In genomic region chr11:88125483-88125882, GRCm38 (mm10) we compare ENCODE assay signal across 16 mouse cellular contexts. TPM values are rescaled to one million over a fixed set of nuclear protein-coding genes. Genes with fewer than 3 reads are reported as not detected.
DNase-seq lines count a peak whose midpoint lies in the region; ATAC-seq and TF ChIP-seq lines count a peak whose summit lies in the region.
"Had no signal": no experiment of that assay in that cellular context is flagged by ENCODE, and none has a peak within 500 bp of the region (broad histone marks: within the 10 kb centered on the region; RNA-seq: fewer than 3 reads in every experiment).

No protein-coding gene starts in this region.

- no peak for DNase-seq in kidney, adult 2 months
- DNase-seq in cerebellum, adult 18-20 months: no peak
- DNase-seq: cerebellum, adult 9-11 months; heart, adult 18-20 months; heart, postnatal 4 days; left cerebral cortex, postnatal 4 days; liver, embryonic 13.5 days; lung, postnatal 10 days; right cerebral cortex, postnatal 14 days; thymus, postnatal 25 days had no signal

- peak; percentile 68 for ATAC-seq in kidney, embryonic 16.5 days (ENCODE audit: low FRiP score, low TSS enrichment)
- no peak for ATAC-seq in midbrain, embryonic 13.5 days
- ATAC-seq in midbrain, embryonic 16.5 days: no peak
- no peak for ATAC-seq in hindbrain, embryonic 15.5 days (ENCODE audit: low FRiP score, low read depth)
- ATAC-seq in neural tube, embryonic 14.5 days (ENCODE audit: low read depth): no peak
- ATAC-seq: intestine, postnatal 0 days had no signal

- WGBS in kidney, embryonic 16.5 days: 51% methylated on average over 5 of the region's 7 CpGs
- WGBS in kidney, adult 2 months: 72% methylated on average over 7 of the region's 7 CpGs
- 65% methylated on average over 7 of the region's 7 CpGs for WGBS in midbrain, embryonic 13.5 days
- 77% methylated on average over 6 of the region's 7 CpGs for WGBS in midbrain, embryonic 16.5 days
- 65% methylated on average over 7 of the region's 7 CpGs for WGBS in hindbrain, embryonic 15.5 days
- 63% methylated on average over 7 of the region's 7 CpGs for WGBS in neural tube, embryonic 14.5 days

- no peaks in the 10 kb centered on the region for H3K27me3 ChIP-seq in kidney, embryonic 16.5 days (ENCODE audit: insufficient read depth, low read length)
- no peaks in the 10 kb centered on the region for H3K27me3 ChIP-seq in kidney, adult 2 months (replicated peaks; ENCODE audit: control insufficient read depth, insufficient read depth, low read length)
- H3K27me3 ChIP-seq in midbrain, embryonic 13.5 days: no peaks in the 10 kb centered on the region
- H3K27me3 ChIP-seq in midbrain, embryonic 16.5 days (ENCODE audit: control insufficient read depth, insufficient read depth, low read depth, low read length): no peaks in the 10 kb centered on the region
- no peaks in the 10 kb centered on the region for H3K27me3 ChIP-seq in hindbrain, embryonic 15.5 days
- no peaks in the 10 kb centered on the region for H3K27me3 ChIP-seq in neural tube, embryonic 14.5 days (ENCODE audit: control insufficient read depth, insufficient read depth, low read length)

- H3K4me2 ChIP-seq in kidney, embryonic 16.5 days (replicated peaks; ENCODE audit: low read depth, low read length): no peak overlapping the region
- no peak overlapping the region for H3K4me2 ChIP-seq in midbrain, embryonic 13.5 days (replicated peaks)
- no peak overlapping the region for H3K4me2 ChIP-seq in midbrain, embryonic 16.5 days (ENCODE audit: low read length)
- H3K4me2 ChIP-seq in hindbrain, embryonic 15.5 days: no peak overlapping the region
- H3K4me2 ChIP-seq in neural tube, embryonic 14.5 days (ENCODE audit: low read depth, low read length): no peak overlapping the region
- H3K4me2 ChIP-seq: liver, embryonic 13.5 days had no signal

- no peak overlapping the region for H3K4me3 ChIP-seq in kidney, embryonic 16.5 days (ENCODE audit: low read length)
- no peak overlapping the region for H3K4me3 ChIP-seq in kidney, adult 2 months (ENCODE audit: insufficient read depth, low read depth, low read length)
- H3K4me3 ChIP-seq in midbrain, embryonic 13.5 days (replicated peaks): no peak overlapping the region
- no peak overlapping the region for H3K4me3 ChIP-seq in midbrain, embryonic 16.5 days (ENCODE audit: low read depth, low read length)
- no peak overlapping the region for H3K4me3 ChIP-seq in hindbrain, embryonic 15.5 days
- no peak overlapping the region for H3K4me3 ChIP-seq in neural tube, embryonic 14.5 days (ENCODE audit: low read depth, low read length)
- H3K4me3 ChIP-seq: liver, embryonic 13.5 days had no signal

- H3K9ac ChIP-seq in kidney, embryonic 16.5 days (replicated peaks; ENCODE audit: low read length): no peak overlapping the region
- no peak overlapping the region for H3K9ac ChIP-seq in midbrain, embryonic 13.5 days (replicated peaks)
- no peak overlapping the region for H3K9ac ChIP-seq in midbrain, embryonic 16.5 days (ENCODE audit: low read depth, low read length)
- no peak overlapping the region for H3K9ac ChIP-seq in hindbrain, embryonic 15.5 days
- H3K9ac ChIP-seq in neural tube, embryonic 14.5 days (replicated peaks; ENCODE audit: low read depth, low read length): no peak overlapping the region
- H3K9ac ChIP-seq: liver, embryonic 13.5 days had no signal

- no peak for TF ChIP-seq POLR2A in kidney, adult 2 months (IDR thresholded peaks at IDR 0.05; ENCODE audit: low read depth, low read length)

- no peaks in the 10 kb centered on the region for H3K36me3 ChIP-seq in kidney, embryonic 16.5 days (ENCODE audit: insufficient read depth, low read length)
- H3K36me3 ChIP-seq in kidney, adult 2 months (ENCODE audit: control insufficient read depth, insufficient read depth, low read length): no peaks in the 10 kb centered on the region
- no peaks in the 10 kb centered on the region for H3K36me3 ChIP-seq in midbrain, embryonic 13.5 days
- H3K36me3 ChIP-seq in midbrain, embryonic 16.5 days (ENCODE audit: control insufficient read depth, insufficient read depth, low read length): no peaks in the 10 kb centered on the region
- no peaks in the 10 kb centered on the region for H3K36me3 ChIP-seq in hindbrain, embryonic 15.5 days
- H3K36me3 ChIP-seq in neural tube, embryonic 14.5 days (ENCODE audit: control insufficient read depth, insufficient read depth, low read length): no peaks in the 10 kb centered on the region
- H3K36me3 ChIP-seq: liver, embryonic 13.5 days had no signal

- peaks cover 19% of the 10 kb centered on the region for H3K4me1 ChIP-seq in kidney, embryonic 16.5 days (ENCODE audit: insufficient read depth, low read length)
- peaks cover 4% of the 10 kb centered on the region; the same call in 1 of the 2 replicates for H3K4me1 ChIP-seq in kidney, adult 2 months (ENCODE audit: control insufficient read depth, insufficient read depth, low read length)
- H3K4me1 ChIP-seq in midbrain, embryonic 13.5 days (replicated peaks): peaks cover 54% of the 10 kb centered on the region
- H3K4me1 ChIP-seq in midbrain, embryonic 16.5 days (ENCODE audit: control insufficient read depth, insufficient read depth, low read length): peaks cover 8% of the 10 kb centered on the region
- peaks cover 12% of the 10 kb centered on the region for H3K4me1 ChIP-seq in hindbrain, embryonic 15.5 days (replicated peaks)
- H3K4me1 ChIP-seq in neural tube, embryonic 14.5 days (ENCODE audit: control insufficient read depth, insufficient read depth, low read length): peaks cover 9% of the 10 kb centered on the region; the same call in 1 of the 2 replicates
- H3K4me1 ChIP-seq: liver, embryonic 13.5 days had no signal

- peak overlapping the region; percentile 61; the same call in 1 of the 2 replicates for H3K27ac ChIP-seq in kidney, embryonic 16.5 days (ENCODE audit: low read length)
- no peak overlapping the region for H3K27ac ChIP-seq in kidney, adult 2 months (ENCODE audit: insufficient read depth, low read depth, low read length)
- H3K27ac ChIP-seq in midbrain, embryonic 13.5 days: 0 out of 2 replicates have a peak overlapping the region, but pooled peaks have one; percentile 76
- H3K27ac ChIP-seq in midbrain, embryonic 16.5 days (ENCODE audit: low read length): no peak overlapping the region
- H3K27ac ChIP-seq in hindbrain, embryonic 15.5 days (replicated peaks): peak overlapping the region; percentile 75
- H3K27ac ChIP-seq in neural tube, embryonic 14.5 days (ENCODE audit: low read depth, low read length): peak overlapping the region; percentile 67
- H3K27ac ChIP-seq: liver, embryonic 13.5 days had no signal

- H3K9me3 ChIP-seq in kidney, embryonic 16.5 days (ENCODE audit: low read length): no peaks in the 10 kb centered on the region
- no peaks in the 10 kb centered on the region for H3K9me3 ChIP-seq in midbrain, embryonic 13.5 days
- no peaks in the 10 kb centered on the region for H3K9me3 ChIP-seq in midbrain, embryonic 16.5 days (replicated peaks; ENCODE audit: control insufficient read depth, low read length, poor library complexity, severe bottlenecking)
- no peaks in the 10 kb centered on the region for H3K9me3 ChIP-seq in hindbrain, embryonic 15.5 days
- no peaks in the 10 kb centered on the region for H3K9me3 ChIP-seq in neural tube, embryonic 14.5 days (ENCODE audit: control insufficient read depth, low read length)
- H3K9me3 ChIP-seq: liver, embryonic 13.5 days had no signal

- TF ChIP-seq CTCF in kidney, adult 2 months (conservative IDR thresholded peaks at IDR 0.05; ENCODE audit: insufficient read depth, insufficient read length, low read depth, low read length): no peak

RNA-seq across cellular contexts. Expression of gene Cuedc1, which starts 27.6 kb away (rescaled TPM):
- polyA plus RNA-seq in kidney, embryonic 16.5 days (2015; fragmentation: Nextera tagmentation; extraction: Ambion mirVana): 14.6 and 14.7 TPM in 2 replicates
- polyA plus RNA-seq in kidney, adult 2 months (2012; rRNA removed): 16.5 and 18.5 TPM in 2 replicates
- polyA plus RNA-seq in midbrain, embryonic 13.5 days (2015; fragmentation: Nextera tagmentation; extraction: Ambion mirVana): 40.6 and 46.1 TPM in 2 replicates
- 46.1 and 54.7 TPM in 2 replicates for polyA plus RNA-seq in midbrain, embryonic 16.5 days (2015; fragmentation: Nextera tagmentation; extraction: Ambion mirVana)
- polyA plus RNA-seq in hindbrain, embryonic 15.5 days (2015; fragmentation: Nextera tagmentation; extraction: Ambion mirVana): 46.3 and 49.7 TPM in 2 replicates
- polyA plus RNA-seq in neural tube, embryonic 14.5 days (2014; fragmentation: Nextera tagmentation; extraction: Ambion mirVana): 34.0 and 38.3 TPM in 2 replicates

RNA-seq across cellular contexts. Expression of gene Vezf1, which starts 57.4 kb away (rescaled TPM):
- polyA plus RNA-seq in kidney, embryonic 16.5 days (2015; fragmentation: Nextera tagmentation; extraction: Ambion mirVana): 40.2 and 44.3 TPM in 2 replicates
- polyA plus RNA-seq in kidney, adult 2 months (2012; rRNA removed): 17.9 and 21.4 TPM in 2 replicates
- 67.2 and 70.1 TPM in 2 replicates for polyA plus RNA-seq in midbrain, embryonic 13.5 days (2015; fragmentation: Nextera tagmentation; extraction: Ambion mirVana)
- polyA plus RNA-seq in midbrain, embryonic 16.5 days (2015; fragmentation: Nextera tagmentation; extraction: Ambion mirVana): 39.5 and 47.4 TPM in 2 replicates
- 41.8 and 43.9 TPM in 2 replicates for polyA plus RNA-seq in hindbrain, embryonic 15.5 days (2015; fragmentation: Nextera tagmentation; extraction: Ambion mirVana)
- polyA plus RNA-seq in neural tube, embryonic 14.5 days (2014; fragmentation: Nextera tagmentation; extraction: Ambion mirVana): 50.2 and 53.5 TPM in 2 replicates

Comparison
In these comparisons a context has a peak if more than half of its experiments do, and no peak if none do; other contexts are left out.
1. H3K27ac ChIP-seq: peak in kidney, embryonic 16.5 days (single experiment), midbrain, embryonic 13.5 days (single experiment), hindbrain, embryonic 15.5 days (single experiment) and neural tube, embryonic 14.5 days (single experiment); none in kidney, adult 2 months (single experiment) and midbrain, embryonic 16.5 days (single experiment).